Mouse (Mus musculus): ENCODE data around the gene Krtap4-16. TPM values are rescaled to one million over a fixed set of nuclear protein-coding genes. Genes with fewer than 3 reads are reported as not detected.
A peak's percentile ranks its signal among the peaks of the same experiment; 100 is the strongest.
"Not testable (repeated sequence)": the region's sequence is repeated elsewhere in the genome, so short reads cannot be mapped to it uniquely, and the experiment has no call there.

The Krtap4-16 gene
- polyA plus RNA-seq, 2 experiments, result not detected

DNA sequence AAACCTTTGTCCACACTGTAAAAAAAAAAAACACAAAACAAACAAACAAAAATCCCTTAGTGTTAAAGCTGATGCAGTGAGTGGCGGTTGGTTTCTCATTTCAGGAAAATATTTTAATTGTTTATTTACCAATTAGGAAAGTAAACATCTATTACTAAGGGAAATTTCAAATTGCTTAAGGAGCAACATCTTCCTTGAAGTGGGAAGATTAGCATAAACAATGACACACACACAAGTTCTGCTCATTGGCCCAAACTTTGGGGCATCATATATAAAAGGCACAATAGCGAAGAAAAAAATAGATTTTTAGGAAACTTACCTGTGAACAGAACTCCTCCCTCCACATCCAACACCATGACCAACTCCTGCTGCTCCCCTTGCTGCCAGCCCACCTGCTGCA lies 6.2 kb upstream of the Krtap4-16 start, which contains the start of gene Gm11568:
TSS of gene Gm11568 (plus strand) at position 301 of the 400 bp plus-strand sequence.
- Histone ChIP-seq H3K4me2 (ENCODE audit: low read depth) (no peak within 1 kb of the TSS), H3K27me3 (ENCODE audit: control insufficient read depth, insufficient read depth, low read length) (no peaks in the 10 kb centered on the region), H3K9ac (replicated peaks) (no peak within 1 kb of the TSS), H3K4me3 (ENCODE audit: insufficient read depth in 1 of 2, low read depth in 2 of 2, low read length in 2 of 2) (no peak within 1 kb of the TSS), H3K36me3 (replicated peaks; ENCODE audit: control insufficient read depth, insufficient read depth, low read depth) (no peaks in the 10 kb centered on the region), H3K9me3 (ENCODE audit: control insufficient read depth, low read length) (no peaks in the 10 kb centered on the region), H3K4me1 (replicated peaks; ENCODE audit: control insufficient read depth in 2 of 2, insufficient read depth in 2 of 2, low read length in 1 of 2) (no peaks in the 10 kb centered on the region), H3K27ac (no peak within 1 kb of the TSS)
- 52% methylated on average over 2 of the region's 2 CpGs for WGBS (ENCODE audit: insufficient replicate concordance)
- DNase-seq (ENCODE audit: low read depth in 3 of 3, low spot score in 3 of 3), result no peak
- no peak for ATAC-seq (ENCODE audit: insufficient read depth)
- TF ChIP-seq CTCF (IDR thresholded peaks at IDR 0.05; ENCODE audit: low read depth) (no peak), EP300 (IDR thresholded peaks at IDR 0.05; ENCODE audit: low read depth) (no peak)

DNA sequence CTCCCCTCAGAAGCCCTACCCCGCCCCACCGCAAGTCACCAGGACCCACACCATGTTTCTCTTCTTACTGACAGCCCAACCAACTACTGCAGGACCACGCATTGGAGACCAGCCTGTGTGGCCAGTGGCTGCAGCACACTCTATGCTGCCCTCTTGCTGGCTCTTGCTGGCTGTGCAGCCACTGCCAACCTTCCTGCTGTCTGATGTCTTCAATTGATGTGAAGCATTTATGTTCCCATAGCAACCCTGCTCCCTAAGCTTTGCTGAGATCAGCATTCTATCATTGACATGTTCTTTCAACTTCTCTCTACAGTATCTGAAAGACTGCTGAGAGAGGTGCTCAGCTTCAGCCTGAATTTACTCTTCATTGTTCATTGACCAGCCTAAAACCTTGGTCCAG lies 2.7 kb upstream of the Krtap4-16 start:
- no peaks in the 10 kb centered on the region for H3K27me3 ChIP-seq (ENCODE audit: control insufficient read depth, insufficient read depth, low read length)
- no peak overlapping the region for H3K4me2 ChIP-seq (ENCODE audit: low read depth)
- H3K36me3 ChIP-seq (replicated peaks; ENCODE audit: control insufficient read depth, insufficient read depth, low read depth), result no peaks in the 10 kb centered on the region
- H3K27ac ChIP-seq, result no peak overlapping the region
- H3K4me3 ChIP-seq (ENCODE audit: insufficient read depth in 1 of 2, low read depth in 2 of 2, low read length in 2 of 2), result no peak overlapping the region
- no peaks in the 10 kb centered on the region for H3K9me3 ChIP-seq (ENCODE audit: control insufficient read depth, low read length)
- 51% methylated on average over 3 of the region's 3 CpGs for WGBS (ENCODE audit: insufficient replicate concordance)
- H3K4me1 ChIP-seq (replicated peaks; ENCODE audit: control insufficient read depth in 2 of 2, insufficient read depth in 2 of 2, low read length in 1 of 2), result no peaks in the 10 kb centered on the region
- DNase-seq (ENCODE audit: low read depth in 3 of 3, low spot score in 3 of 3) (no peak), ATAC-seq (ENCODE audit: insufficient read depth) (no peak)
- TF ChIP-seq CTCF (IDR thresholded peaks at IDR 0.05; ENCODE audit: low read depth) (peak; percentile 44; the same call in 1 of the 2 replicates), EP300 (IDR thresholded peaks at IDR 0.05; ENCODE audit: low read depth) (no peak)
- no peak overlapping the region for H3K9ac ChIP-seq (replicated peaks)

DNA sequence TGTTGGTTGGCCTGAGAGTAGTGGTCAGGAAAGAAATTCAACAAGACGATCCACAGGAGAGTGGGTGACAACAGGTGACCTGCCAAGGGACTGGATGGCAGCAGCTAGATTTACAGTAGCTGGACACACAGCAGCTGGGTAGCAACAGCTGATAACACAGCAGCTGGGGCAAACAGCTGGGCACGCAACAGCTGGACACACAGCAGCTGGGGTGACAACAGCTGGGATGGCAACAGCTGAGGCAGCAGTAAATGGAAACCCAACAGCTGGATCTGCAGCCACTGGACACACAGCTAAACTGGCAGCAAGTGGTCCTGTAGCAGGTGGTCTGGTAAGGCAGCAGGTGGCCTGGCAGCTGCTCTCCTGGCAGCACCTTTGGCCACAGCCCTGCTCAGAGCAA lies 4.7 kb downstream of the Krtap4-16 start:
- Histone ChIP-seq H3K9ac (replicated peaks) (no peak overlapping the region), H3K36me3 (replicated peaks; ENCODE audit: control insufficient read depth, insufficient read depth, low read depth) (no peaks in the 10 kb centered on the region), H3K4me3 (ENCODE audit: insufficient read depth in 1 of 2, low read depth in 2 of 2, low read length in 2 of 2) (no peak overlapping the region), H3K9me3 (ENCODE audit: control insufficient read depth, low read length) (no peaks in the 10 kb centered on the region), H3K4me1 (replicated peaks; ENCODE audit: control insufficient read depth in 2 of 2, insufficient read depth in 2 of 2, low read length in 1 of 2) (no peaks in the 10 kb centered on the region), H3K27me3 (ENCODE audit: control insufficient read depth, insufficient read depth, low read length) (no peaks in the 10 kb centered on the region), H3K4me2 (ENCODE audit: low read depth) (no peak overlapping the region), H3K27ac (no peak overlapping the region)
- TF ChIP-seq EP300 (IDR thresholded peaks at IDR 0.05; ENCODE audit: low read depth) (no peak), CTCF (IDR thresholded peaks at IDR 0.05; ENCODE audit: low read depth) (no peak)
- 53% methylated on average over 2 of the region's 2 CpGs for WGBS (ENCODE audit: insufficient replicate concordance)
- ATAC-seq (ENCODE audit: insufficient read depth) (no peak), DNase-seq (ENCODE audit: low read depth in 3 of 3, low spot score in 3 of 3) (no peak)

DNA sequence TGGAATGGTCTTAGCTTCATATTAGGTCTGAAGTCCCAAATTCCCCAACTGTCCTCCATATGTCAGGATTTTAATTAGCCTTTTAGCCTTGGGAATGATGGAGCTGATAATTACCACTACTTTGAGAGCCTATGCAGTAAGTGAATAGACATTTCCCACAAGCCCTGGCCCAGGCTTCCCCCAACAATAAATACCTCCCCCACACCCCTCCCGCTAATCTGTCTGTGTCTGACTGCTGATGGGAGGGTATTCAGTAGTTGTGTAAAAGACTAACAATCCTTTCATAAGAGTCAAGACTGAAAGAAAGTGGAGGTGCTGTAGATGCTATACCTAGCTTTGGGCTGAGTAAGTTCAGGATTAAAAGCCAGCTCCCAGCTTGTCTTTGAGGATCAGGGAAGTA lies 9.2 kb downstream of the Krtap4-16 start:
- no peaks in the 10 kb centered on the region for H3K36me3 ChIP-seq (replicated peaks; ENCODE audit: control insufficient read depth, insufficient read depth, low read depth)
- no peaks in the 10 kb centered on the region for H3K27me3 ChIP-seq (ENCODE audit: control insufficient read depth, insufficient read depth, low read length)
- TF ChIP-seq CTCF (IDR thresholded peaks at IDR 0.05; ENCODE audit: low read depth), result no peak
- no peak for TF ChIP-seq EP300 (IDR thresholded peaks at IDR 0.05; ENCODE audit: low read depth)
- H3K4me2 ChIP-seq (ENCODE audit: low read depth), result no peak overlapping the region
- no peaks in the 10 kb centered on the region for H3K9me3 ChIP-seq (ENCODE audit: control insufficient read depth, low read length)
- H3K4me1 ChIP-seq (replicated peaks; ENCODE audit: control insufficient read depth in 2 of 2, insufficient read depth in 2 of 2, low read length in 1 of 2), result no peaks in the 10 kb centered on the region
- DNase-seq (ENCODE audit: low read depth in 3 of 3, low spot score in 3 of 3), result no peak
- H3K9ac ChIP-seq (replicated peaks), result no peak overlapping the region
- no peak overlapping the region for H3K4me3 ChIP-seq (ENCODE audit: insufficient read depth in 1 of 2, low read depth in 2 of 2, low read length in 2 of 2)
- WGBS (ENCODE audit: insufficient replicate concordance), result 36% methylated on average over 1 of the region's 1 CpGs
- ATAC-seq (ENCODE audit: insufficient read depth), result no peak
- no peak overlapping the region for H3K27ac ChIP-seq

DNA sequence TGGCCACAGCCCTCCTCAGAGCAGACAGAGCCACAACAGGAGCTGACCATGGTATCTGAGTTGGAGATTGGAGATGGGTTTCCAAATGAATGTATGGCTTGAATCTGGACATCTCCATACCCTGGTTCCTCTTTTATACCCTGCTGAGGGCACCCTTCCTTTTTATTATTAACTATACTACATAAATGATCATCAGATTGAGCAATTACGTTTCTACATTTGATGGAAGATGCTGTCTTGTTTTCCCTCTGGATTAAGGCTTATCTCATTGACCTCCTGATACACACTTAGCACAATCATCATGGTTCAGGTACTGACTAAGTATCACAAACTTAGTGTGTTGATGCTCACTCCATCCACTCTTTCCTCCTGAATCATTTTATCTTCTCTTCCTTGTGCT lies 13.4 kb downstream of the Krtap4-16 start, which contains the start of gene 2300003K06Rik:
TSS of gene 2300003K06Rik (minus strand) at position 101 of the 400 bp plus-strand sequence.
- 54% methylated on average over 1 of the region's 1 CpGs for WGBS (ENCODE audit: insufficient replicate concordance)
- no peak within 1 kb of the TSS for H3K4me3 ChIP-seq (ENCODE audit: insufficient read depth in 1 of 2, low read depth in 2 of 2, low read length in 2 of 2)
- ATAC-seq (ENCODE audit: insufficient read depth), result no peak

DNA sequence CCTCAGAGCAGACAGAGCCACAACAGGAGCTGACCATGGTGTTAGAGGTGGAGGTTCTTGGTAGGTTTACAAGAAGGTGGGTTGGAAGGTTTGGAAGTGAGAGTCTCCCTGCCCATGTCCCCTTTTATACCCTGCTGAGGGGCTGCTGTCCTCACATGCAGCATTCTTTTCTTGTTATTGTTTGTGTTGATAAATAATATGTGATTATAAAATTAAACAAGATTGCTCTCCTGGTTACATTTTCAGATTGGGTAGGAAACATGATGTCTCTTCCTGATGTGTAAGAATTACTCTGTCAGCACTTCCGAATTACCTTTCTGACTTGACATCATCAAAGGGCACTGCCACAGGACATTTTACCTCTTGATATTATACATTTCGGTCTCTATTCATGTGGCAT lies 35.8 kb downstream of the Krtap4-16 start, which contains the start of gene Gm11564:
TSS of gene Gm11564 (minus strand) at position 101 of the 400 bp plus-strand sequence.
- not testable (repeated sequence) for H3K9ac ChIP-seq (replicated peaks); H3K4me3 ChIP-seq (ENCODE audit: insufficient read depth in 1 of 2, low read depth in 2 of 2, low read length in 2 of 2); H3K4me1 ChIP-seq (replicated peaks; ENCODE audit: control insufficient read depth in 2 of 2, insufficient read depth in 2 of 2, low read length in 1 of 2); H3K27ac ChIP-seq; H3K9me3 ChIP-seq (ENCODE audit: control insufficient read depth, low read length); H3K4me2 ChIP-seq (ENCODE audit: low read depth); DNase-seq (ENCODE audit: low read depth in 3 of 3, low spot score in 3 of 3); H3K36me3 ChIP-seq (replicated peaks; ENCODE audit: control insufficient read depth, insufficient read depth, low read depth); H3K27me3 ChIP-seq (ENCODE audit: control insufficient read depth, insufficient read depth, low read length); ATAC-seq (ENCODE audit: insufficient read depth)
- 43% methylated on average over 2 of the region's 2 CpGs for WGBS (ENCODE audit: insufficient replicate concordance)

More for the DNA sequence above, 13.4 kb downstream of the Krtap4-16 start, which contains the start of gene 2300003K06Rik:
- Histone ChIP-seq H3K36me3 (replicated peaks; ENCODE audit: control insufficient read depth, insufficient read depth, low read depth) (no peaks in the 10 kb centered on the region), H3K27ac (no peak within 1 kb of the TSS), H3K4me1 (replicated peaks; ENCODE audit: control insufficient read depth in 2 of 2, insufficient read depth in 2 of 2, low read length in 1 of 2) (no peaks in the 10 kb centered on the region), H3K4me2 (ENCODE audit: low read depth) (no peak within 1 kb of the TSS), H3K27me3 (ENCODE audit: control insufficient read depth, insufficient read depth, low read length) (no peaks in the 10 kb centered on the region), H3K9ac (replicated peaks) (no peak within 1 kb of the TSS), H3K9me3 (ENCODE audit: control insufficient read depth, low read length) (no peaks in the 10 kb centered on the region)
- no peak for DNase-seq (ENCODE audit: low read depth in 3 of 3, low spot score in 3 of 3)
- no peak for TF ChIP-seq CTCF (IDR thresholded peaks at IDR 0.05; ENCODE audit: low read depth)
- TF ChIP-seq EP300 (IDR thresholded peaks at IDR 0.05; ENCODE audit: low read depth), result no peak

DNA sequence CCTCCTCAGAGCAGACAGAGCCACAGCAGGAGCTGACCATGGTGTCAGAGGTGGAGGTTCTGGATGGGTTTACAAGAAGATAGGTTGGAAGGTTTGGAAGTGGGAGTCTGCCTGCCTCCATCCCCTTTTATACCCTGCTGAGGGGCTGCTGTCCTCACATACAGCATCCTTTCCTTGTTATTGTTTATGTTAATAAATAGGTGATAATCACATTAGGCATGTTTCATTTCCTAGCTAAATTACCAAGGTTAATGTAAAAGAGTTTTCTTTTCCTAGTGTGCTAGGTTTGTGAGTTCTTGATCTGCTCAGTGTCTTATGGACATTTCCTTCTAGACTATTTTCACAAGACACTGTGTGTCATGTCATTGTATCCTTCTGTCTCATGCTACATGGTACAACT lies 41.6 kb downstream of the Krtap4-16 start, which contains the start of gene Krtap4-13:
TSS of gene Krtap4-13 (minus strand) at position 101 of the 400 bp plus-strand sequence.
- H3K4me3 ChIP-seq (ENCODE audit: insufficient read depth in 1 of 2, low read depth in 2 of 2, low read length in 2 of 2); H3K4me2 ChIP-seq (ENCODE audit: low read depth); H3K27me3 ChIP-seq (ENCODE audit: control insufficient read depth, insufficient read depth, low read length); ATAC-seq (ENCODE audit: insufficient read depth); H3K4me1 ChIP-seq (replicated peaks; ENCODE audit: control insufficient read depth in 2 of 2, insufficient read depth in 2 of 2, low read length in 1 of 2); H3K9ac ChIP-seq (replicated peaks); H3K9me3 ChIP-seq (ENCODE audit: control insufficient read depth, low read length); DNase-seq (ENCODE audit: low read depth in 3 of 3, low spot score in 3 of 3); H3K36me3 ChIP-seq (replicated peaks; ENCODE audit: control insufficient read depth, insufficient read depth, low read depth); H3K27ac ChIP-seq: not testable (repeated sequence)

DNA sequence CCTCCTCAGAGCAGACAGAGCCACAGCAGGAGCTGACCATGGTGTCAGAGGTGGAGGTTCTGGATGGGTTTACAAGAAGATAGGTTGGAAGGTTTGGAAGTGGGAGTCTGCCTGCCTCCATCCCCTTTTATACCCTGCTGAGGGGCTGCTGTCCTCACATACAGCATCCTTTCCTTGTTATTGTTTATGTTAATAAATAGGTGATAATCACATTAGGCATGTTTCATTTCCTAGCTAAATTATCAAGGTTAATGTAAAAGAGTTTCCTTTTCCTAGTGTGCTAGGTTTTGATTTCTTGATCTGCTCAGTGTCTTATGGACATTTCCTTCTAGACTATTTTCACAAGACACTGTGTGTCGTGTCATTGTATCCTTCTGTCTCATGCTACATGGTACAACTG lies 47.1 kb downstream of the Krtap4-16 start, which contains the start of gene Gm11554:
TSS of gene Gm11554 (minus strand) at position 101 of the 400 bp plus-strand sequence.
- H3K36me3 ChIP-seq (replicated peaks; ENCODE audit: control insufficient read depth, insufficient read depth, low read depth); ATAC-seq (ENCODE audit: insufficient read depth); H3K4me3 ChIP-seq (ENCODE audit: insufficient read depth in 1 of 2, low read depth in 2 of 2, low read length in 2 of 2); H3K9ac ChIP-seq (replicated peaks); H3K9me3 ChIP-seq (ENCODE audit: control insufficient read depth, low read length); H3K4me1 ChIP-seq (replicated peaks; ENCODE audit: control insufficient read depth in 2 of 2, insufficient read depth in 2 of 2, low read length in 1 of 2); H3K27ac ChIP-seq; H3K27me3 ChIP-seq (ENCODE audit: control insufficient read depth, insufficient read depth, low read length); H3K4me2 ChIP-seq (ENCODE audit: low read depth); DNase-seq (ENCODE audit: low read depth in 3 of 3, low spot score in 3 of 3): not testable (repeated sequence)
- WGBS (ENCODE audit: insufficient replicate concordance), result no CpG with 5 or more reads among the region's 1 CpGs
